Mouse (Mus musculus) heart, postnatal 36 days (tissue): ENCODE results near the gene Gm3435. TPM values are rescaled to one million over a fixed set of nuclear protein-coding genes. Genes with fewer than 3 reads are reported as not detected.
"Not testable (repeated sequence)": the region's sequence is repeated elsewhere in the genome, so short reads cannot be mapped to it uniquely, and the experiment has no call there.

Experiments used
- DNase-seq, 2 experiments: peaks; one replicate each; pipeline ENCODE4 v3.0.0; 2021 to 2022
- intact Hi-C: fragments of 180-260 bp; cut with DNase I; formaldehyde crosslinking; loops from one replicate; pipeline ENCODE4 v1.15.1; 2025
- total RNA-seq, 2 experiments: library from RNA; stranded (reverse); gene quantifications; 2 replicates each; pipeline ENCODE4 v1.2.3; 2021

Gene Gm3435
- total RNA-seq, 2 experiments from 2014 or later: 1.0 to 2.6 TPM

- DNase-seq, intact Hi-C loops: not testable (repeated sequence)
Measured at GRCm38 (mm10) chr17:15031414-15031813, 21.4 kb downstream of the Gm3435 start.

- DNase-seq, intact Hi-C loops: not testable (repeated sequence)
Measured at GRCm38 (mm10) chr17:15040455-15040854, 30.5 kb downstream of the Gm3435 start.

- DNase-seq: peak in 1 of 2 experiments; percentile 63
- intact Hi-C loops: not testable (repeated sequence)
Measured at GRCm38 (mm10) chr17:15041175-15041729, 31.3 kb downstream of the Gm3435 start, which contains the start of the genes Ermard, Tcte3 and Gm3448. Gene Ermard, plus strand, starts transcription at chr17:15041208. Gene Tcte3, minus strand, starts transcription at chr17:15041488. Gene Gm3448, minus strand, starts transcription at chr17:15041537.

GRCm38 (mm10) chr17:15050338-15050737 lies 40.4 kb downstream of the Gm3435 start:
- DNase-seq, intact Hi-C loops: not testable (repeated sequence)

GRCm38 (mm10) chr17:15052766-15053165 lies 42.8 kb downstream of the Gm3435 start:
- DNase-seq, intact Hi-C loops: not testable (repeated sequence)

- DNase-seq: peak in 1 of 2 experiments; percentile 1
- intact Hi-C loops: not testable (repeated sequence)
Measured at GRCm38 (mm10) chr17:15053183-15053828, 43.3 kb downstream of the Gm3435 start.

GRCm38 (mm10) chr17:15053829-15054200 lies 43.8 kb downstream of the Gm3435 start:
- DNase-seq: peak in 1 of 2 experiments; percentile 1
- intact Hi-C loops: not testable (repeated sequence)

GRCm38 (mm10) chr17:15055925-15056324 lies 45.9 kb downstream of the Gm3435 start:
- intact Hi-C loops: no loop called here
- DNase-seq: peak in 1 of 2 experiments; percentile 1

GRCm38 (mm10) chr17:15058161-15058591 lies 48.2 kb downstream of the Gm3435 start:
- DNase-seq: peak in 1 of 2 experiments; percentile 25

GRCm38 (mm10) chr17:15059646-15060045 lies 49.7 kb downstream of the Gm3435 start:
- intact Hi-C loops: no loop called here
- no peak for DNase-seq

More at GRCm38 (mm10) chr17:15058161-15058591, 48.2 kb downstream of the Gm3435 start:
- intact Hi-C loops: no loop called here

- intact Hi-C loops: no loop called here
- DNase-seq: no peak
Measured at GRCm38 (mm10) chr17:15060356-15060755, 50.4 kb downstream of the Gm3435 start.

- intact Hi-C loops: loop anchor here (1.0 to 5.0 kb wide), 4 partner anchors 127 to 402 kb away; no protein-coding TSS in a partner anchor
- DNase-seq: peak; percentile 68 to 76
Measured at GRCm38 (mm10) chr17:15065391-15066024, 55.5 kb downstream of the Gm3435 start.

GRCm38 (mm10) chr17:15066066-15066465 lies 56.1 kb downstream of the Gm3435 start:
- DNase-seq: peak in 1 of 2 experiments; percentile 6
- intact Hi-C loops: loop anchor here (5.0 kb wide), 2 partner anchors 126 to 221 kb away; no protein-coding TSS in a partner anchor

GRCm38 (mm10) chr17:15066911-15067310 lies 56.9 kb downstream of the Gm3435 start:
- DNase-seq: no peak
- intact Hi-C loops: loop anchor here (5.0 kb wide), 2 partner anchors 125 to 220 kb away; no protein-coding TSS in a partner anchor

- DNase-seq: no peak
- intact Hi-C loops: loop anchor here (5.0 kb wide), 2 partner anchors 124 to 219 kb away; no protein-coding TSS in a partner anchor
Measured at GRCm38 (mm10) chr17:15068040-15068792, 58.2 kb downstream of the Gm3435 start.

- DNase-seq: no peak
Measured at GRCm38 (mm10) chr17:15069124-15069523, 59.1 kb downstream of the Gm3435 start.

More at GRCm38 (mm10) chr17:15069124-15069523, 59.1 kb downstream of the Gm3435 start:
- intact Hi-C loops: loop anchor here (5.0 kb wide), 2 partner anchors 123 to 218 kb away; no protein-coding TSS in a partner anchor
